ENCODE assay signal across 24 mouse cellular contexts in the genomic region with DNA sequence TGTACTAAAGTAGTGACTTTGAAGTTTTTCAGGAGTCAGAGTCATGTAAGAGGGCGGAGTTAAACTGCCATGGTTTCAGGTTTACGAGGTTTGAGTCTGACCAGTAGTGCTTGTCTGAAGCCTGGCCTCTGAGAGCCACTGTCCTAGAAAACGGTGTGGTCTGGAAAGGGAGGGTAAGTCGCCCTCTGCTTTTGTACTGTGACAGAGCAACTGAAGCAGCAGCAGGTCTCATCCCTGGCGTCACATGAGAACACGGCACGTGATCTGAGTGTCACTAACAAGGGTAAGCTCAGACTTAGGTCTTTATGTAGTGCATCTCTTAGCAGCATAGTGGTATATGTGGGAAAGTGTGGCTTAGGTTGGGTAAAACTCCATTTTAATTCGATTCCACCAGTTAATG. TPM values are rescaled to one million over a fixed set of nuclear protein-coding genes. Genes with fewer than 3 reads are reported as not detected.
DNase-seq lines count a peak whose midpoint lies in the region; ATAC-seq and TF ChIP-seq lines count a peak whose summit lies in the region.
"Had no signal": no experiment of that assay in that cellular context is flagged by ENCODE, and none has a peak within 500 bp of the region (broad histone marks: within the 10 kb centered on the region; RNA-seq: fewer than 3 reads in every experiment).

No protein-coding gene starts in this region.

- no peak for TF ChIP-seq CTCF in lung, embryonic 14.5 days (IDR thresholded peaks at IDR 0.05; ENCODE audit: low read depth)
- no peak for TF ChIP-seq CTCF in lung, adult 2 months (IDR thresholded peaks at IDR 0.05; ENCODE audit: insufficient read depth, low read length)

- no peaks in the 10 kb centered on the region for H3K36me3 ChIP-seq in lung, embryonic 14.5 days (ENCODE audit: insufficient read depth)
- no peaks in the 10 kb centered on the region for H3K36me3 ChIP-seq in myocyte (ENCODE audit: control insufficient read depth, insufficient read depth)
- H3K36me3 ChIP-seq: midbrain, embryonic 13.5 days; neural tube, embryonic 15.5 days had no signal

- TF ChIP-seq POLR2A in lung, adult 2 months (IDR thresholded peaks at IDR 0.05; ENCODE audit: borderline replicate concordance, extremely low read depth, low read depth, low read length) = no peak
- no peak for TF ChIP-seq POLR2A in myocyte (IDR thresholded peaks at IDR 0.05; ENCODE audit: insufficient read length, low read depth)

- no peaks in the 10 kb centered on the region for H3K4me1 ChIP-seq in lung, embryonic 14.5 days (ENCODE audit: insufficient read depth)
- no peaks in the 10 kb centered on the region for H3K4me1 ChIP-seq in lung, adult 2 months (ENCODE audit: control insufficient read depth, insufficient read depth, low read length)
- H3K4me1 ChIP-seq: midbrain, embryonic 13.5 days; neural tube, embryonic 15.5 days had no signal

- H3K4me3 ChIP-seq in lung, embryonic 14.5 days (ENCODE audit: low read depth, low read length) = no peak overlapping the region
- no peak overlapping the region for H3K4me3 ChIP-seq in lung, adult 2 months (replicated peaks; ENCODE audit: extremely low read depth, low read depth, low read length)
- no peak overlapping the region for H3K4me3 ChIP-seq in myocyte
- H3K4me3 ChIP-seq: midbrain, embryonic 13.5 days; neural tube, embryonic 15.5 days had no signal

- H3K9me3 ChIP-seq in lung, embryonic 14.5 days (ENCODE audit: low read depth, low read length) = no peaks in the 10 kb centered on the region
- H3K9me3 ChIP-seq: midbrain, embryonic 13.5 days; neural tube, embryonic 15.5 days had no signal

- peak; percentile 52 for DNase-seq in embryo, embryonic 10 days (ENCODE audit: low spot score)
- DNase-seq in embryo, embryonic 9.5 days (ENCODE audit: extremely low spot score) = no peak
- DNase-seq in lung, embryonic 14.5 days = peak; percentile 5
- DNase-seq in lung, adult 2 months = no peak
- DNase-seq in brain, adult 2 months (ENCODE audit: low read depth, low spot score) = peak; percentile 10
- no peak for DNase-seq in T-cell, adult 2 months (ENCODE audit: low spot score)
- DNase-seq: forebrain, postnatal 0 days; heart, adult 18-20 months; kidney, adult 8-10 months; lung, adult 18-20 months; right cerebral cortex, adult 18-20 months; thymus, adult 2 months had no signal

- 34% methylated on average over 8 of the region's 8 CpGs for WGBS in lung, embryonic 14.5 days
- WGBS in lung, adult 2 months = 54% methylated on average over 8 of the region's 8 CpGs

- no peaks in the 10 kb centered on the region for H3K79me2 ChIP-seq in myocyte (ENCODE audit: control insufficient read depth, insufficient read depth)

- no peak for ATAC-seq in lung, embryonic 14.5 days (ENCODE audit: insufficient read depth)
- ATAC-seq in megakaryocyte-erythroid progenitor cell, adult 5-6 weeks (replicated peaks; ENCODE audit: low FRiP score, low TSS enrichment, poor library complexity, severe bottlenecking) = no peak
- ATAC-seq: forebrain, postnatal 0 days; midbrain, embryonic 13.5 days had no signal

- H3K27me3 ChIP-seq in lung, embryonic 14.5 days (ENCODE audit: insufficient read depth, low read length) = no peaks in the 10 kb centered on the region
- H3K27me3 ChIP-seq in myocyte (ENCODE audit: control insufficient read depth, insufficient read depth, insufficient read length) = peaks cover 18% of the 10 kb centered on the region
- H3K27me3 ChIP-seq: midbrain, embryonic 13.5 days; neural tube, embryonic 15.5 days had no signal

- H3ac ChIP-seq in myocyte (ENCODE audit: control insufficient read depth, insufficient read length) = no peak overlapping the region

- H3K4me2 ChIP-seq in lung, embryonic 14.5 days = no peak overlapping the region
- no peak overlapping the region for H3K4me2 ChIP-seq in myocyte (ENCODE audit: low read depth)
- H3K4me2 ChIP-seq: midbrain, embryonic 13.5 days; neural tube, embryonic 15.5 days had no signal

- no peak overlapping the region for H3K27ac ChIP-seq in lung, embryonic 14.5 days (ENCODE audit: low read depth)
- H3K27ac ChIP-seq: midbrain, embryonic 13.5 days; neural tube, embryonic 15.5 days had no signal

- H3K9ac ChIP-seq in lung, embryonic 14.5 days = no peak overlapping the region
- H3K9ac ChIP-seq: forebrain, postnatal 0 days; midbrain, embryonic 13.5 days; neural tube, embryonic 15.5 days had no signal

TF ChIP-seq in myocyte, 11 proteins besides CTCF, POLR2A, EP300 and RAD21:
- TF ChIP-seq POLR2AphosphoS2 (IDR thresholded peaks at IDR 0.05; ENCODE audit: insufficient read length, low read depth) (no peak), USF1 (IDR thresholded peaks at IDR 0.05; ENCODE audit: low read depth) (peak; percentile 58)

RNA-seq across cellular contexts. Expression of a gene that starts 24.2 kb away (rescaled TPM):
- not detected in 2 replicates for polyA plus RNA-seq in lung, embryonic 14.5 days (2014; fragmentation: Nextera tagmentation; extraction: Ambion mirVana)
- not detected in 2 replicates for polyA plus RNA-seq in lung, adult 2 months (2012; rRNA removed)
- not detected for polyA plus RNA-seq in myocyte (2012; fragmentation: generic; extraction: Trizol)
- not detected in 2 replicates for total RNA-seq in megakaryocyte-erythroid progenitor cell, adult 5-6 weeks (2014; fragmentation: Nextera tagmentation)
- not detected in 2 replicates for total RNA-seq in megakaryocyte-erythroid progenitor cell, adult 5-6 weeks (2017)
- total RNA-seq: forebrain, postnatal 0 days; gastrocnemius, adult 8-10 months; heart, adult 18-20 months; layer of hippocampus, adult 8-10 months; liver, adult 2 months had no signal
- polyA plus RNA-seq: embryonic facial prominence, embryonic 11.5 days; forebrain, postnatal 0 days; heart, embryonic 16.5 days; hindbrain, embryonic 11.5 days; midbrain, embryonic 13.5 days; neural tube, embryonic 15.5 days; small intestine, adult 2 months; thymus, adult 2 months; urinary bladder, adult 2 months had no signal

RNA-seq across cellular contexts. Expression of a gene that starts 26.4 kb away (rescaled TPM):
- polyA plus RNA-seq in lung, embryonic 14.5 days (2014; fragmentation: Nextera tagmentation; extraction: Ambion mirVana) = 48.5 TPM in 2 replicates
- polyA plus RNA-seq in lung, adult 2 months (2012; rRNA removed) = 149 and 238 TPM in 2 replicates
- 1.5 TPM for polyA plus RNA-seq in myocyte (2012; fragmentation: generic; extraction: Trizol)
- total RNA-seq in megakaryocyte-erythroid progenitor cell, adult 5-6 weeks (2014; fragmentation: Nextera tagmentation) = 24.5 and 34.8 TPM in 2 replicates
- 15.0 and 21.6 TPM in 2 replicates for total RNA-seq in megakaryocyte-erythroid progenitor cell, adult 5-6 weeks (2017)

RNA-seq across cellular contexts. Expression of a gene that starts 49.7 kb away (rescaled TPM):
- polyA plus RNA-seq in lung, embryonic 14.5 days (2014; fragmentation: Nextera tagmentation; extraction: Ambion mirVana) = 41.2 and 43.6 TPM in 2 replicates
- 21.0 and 22.1 TPM in 2 replicates for polyA plus RNA-seq in lung, adult 2 months (2012; rRNA removed)
- 10.6 TPM for polyA plus RNA-seq in myocyte (2012; fragmentation: generic; extraction: Trizol)
- 18.7 and 31.1 TPM in 2 replicates for total RNA-seq in megakaryocyte-erythroid progenitor cell, adult 5-6 weeks (2014; fragmentation: Nextera tagmentation)
- total RNA-seq in megakaryocyte-erythroid progenitor cell, adult 5-6 weeks (2017) = 19.9 and 21.8 TPM in 2 replicates

Comparison
In these comparisons a context has a peak if more than half of its experiments do, and no peak if none do; other contexts are left out.
1. DNase-seq: peak in embryo, embryonic 10 days (single experiment), lung, embryonic 14.5 days (single experiment) and brain, adult 2 months (single experiment); none in embryo, embryonic 9.5 days (single experiment), lung, adult 2 months (single experiment) and T-cell, adult 2 months (single experiment).
2. RNA of a gene that starts 26.4 kb away (polyA plus RNA-seq): 149 to 238 TPM in lung, adult 2 months and 48.5 TPM in lung, embryonic 14.5 days; 1.5 TPM in myocyte (single experiment); every median in the first group is over 10 times any median in the second.